Mouse (Mus musculus): ENCODE data around the gene Slc35f1. TPM values are rescaled to one million over a fixed set of nuclear protein-coding genes. Genes with fewer than 3 reads are reported as not detected.

Gene Slc35f1
- polyA plus RNA-seq, 1 experiment, result not detected

GRCm38 (mm10) chr10:52758589-52758988 lies 68.3 kb downstream of the Slc35f1 start:
- Histone ChIP-seq H3K36me3 (ENCODE audit: control insufficient read depth) (no peaks in the 10 kb centered on the region), H3K9me3 (ENCODE audit: control insufficient read depth, low read length) (no peaks in the 10 kb centered on the region), H3K4me1 (ENCODE audit: control insufficient read depth) (no peaks in the 10 kb centered on the region), H3K27me3 (ENCODE audit: control insufficient read depth) (no peaks in the 10 kb centered on the region), H3K4me3 (replicated peaks) (no peak overlapping the region)
- TF ChIP-seq GATA1 (IDR thresholded peaks at IDR 0.05; ENCODE audit: low read length) (no peak), TAL1 (IDR thresholded peaks at IDR 0.05; ENCODE audit: low read length) (no peak)

- Histone ChIP-seq H3K27me3 (ENCODE audit: control insufficient read depth) (no peaks in the 10 kb centered on the region), H3K36me3 (ENCODE audit: control insufficient read depth) (no peaks in the 10 kb centered on the region), H3K9me3 (ENCODE audit: control insufficient read depth, low read length) (no peaks in the 10 kb centered on the region), H3K4me1 (ENCODE audit: control insufficient read depth) (no peaks in the 10 kb centered on the region), H3K4me3 (replicated peaks) (no peak overlapping the region)
- TF ChIP-seq GATA1 (IDR thresholded peaks at IDR 0.05; ENCODE audit: low read length) (no peak), TAL1 (IDR thresholded peaks at IDR 0.05; ENCODE audit: low read length) (no peak)
Observed at GRCm38 (mm10) chr10:52760527-52760926, 70.2 kb downstream of the Slc35f1 start.

- Histone ChIP-seq H3K4me3 (replicated peaks) (no peak overlapping the region), H3K4me1 (ENCODE audit: control insufficient read depth) (no peaks in the 10 kb centered on the region), H3K27me3 (ENCODE audit: control insufficient read depth) (no peaks in the 10 kb centered on the region), H3K36me3 (ENCODE audit: control insufficient read depth) (no peaks in the 10 kb centered on the region), H3K9me3 (ENCODE audit: control insufficient read depth, low read length) (no peaks in the 10 kb centered on the region)
- no peak for TF ChIP-seq GATA1 (IDR thresholded peaks at IDR 0.05; ENCODE audit: low read length)
- TF ChIP-seq TAL1 (IDR thresholded peaks at IDR 0.05; ENCODE audit: low read length), result no peak
Observed at GRCm38 (mm10) chr10:52779926-52780485, 89.7 kb downstream of the Slc35f1 start.

- TF ChIP-seq GATA1 (IDR thresholded peaks at IDR 0.05; ENCODE audit: low read length) (no peak), TAL1 (IDR thresholded peaks at IDR 0.05; ENCODE audit: low read length) (no peak)
- Histone ChIP-seq H3K36me3 (ENCODE audit: control insufficient read depth) (no peaks in the 10 kb centered on the region), H3K4me3 (replicated peaks) (no peak overlapping the region), H3K9me3 (ENCODE audit: control insufficient read depth, low read length) (no peaks in the 10 kb centered on the region), H3K4me1 (ENCODE audit: control insufficient read depth) (no peaks in the 10 kb centered on the region), H3K27me3 (ENCODE audit: control insufficient read depth) (no peaks in the 10 kb centered on the region)
Observed at GRCm38 (mm10) chr10:52787075-52787474, 96.7 kb downstream of the Slc35f1 start.

GRCm38 (mm10) chr10:52791560-52791959 lies 101.2 kb downstream of the Slc35f1 start:
- TF ChIP-seq TAL1 (IDR thresholded peaks at IDR 0.05; ENCODE audit: low read length), result no peak
- TF ChIP-seq GATA1 (IDR thresholded peaks at IDR 0.05; ENCODE audit: low read length), result no peak
- Histone ChIP-seq H3K4me3 (replicated peaks) (no peak overlapping the region), H3K4me1 (ENCODE audit: control insufficient read depth) (no peaks in the 10 kb centered on the region), H3K9me3 (ENCODE audit: control insufficient read depth, low read length) (no peaks in the 10 kb centered on the region), H3K36me3 (ENCODE audit: control insufficient read depth) (no peaks in the 10 kb centered on the region), H3K27me3 (ENCODE audit: control insufficient read depth) (no peaks in the 10 kb centered on the region)

- H3K4me1 ChIP-seq (ENCODE audit: control insufficient read depth), result no peaks in the 10 kb centered on the region
- TF ChIP-seq GATA1 (IDR thresholded peaks at IDR 0.05; ENCODE audit: low read length) (no peak), TAL1 (IDR thresholded peaks at IDR 0.05; ENCODE audit: low read length) (no peak)
- no peaks in the 10 kb centered on the region for H3K36me3 ChIP-seq (ENCODE audit: control insufficient read depth)
- no peaks in the 10 kb centered on the region for H3K9me3 ChIP-seq (ENCODE audit: control insufficient read depth, low read length)
- no peak overlapping the region for H3K4me3 ChIP-seq (replicated peaks)
- H3K27me3 ChIP-seq (ENCODE audit: control insufficient read depth), result no peaks in the 10 kb centered on the region
Observed at GRCm38 (mm10) chr10:52797454-52797853, 107.1 kb downstream of the Slc35f1 start.

- Histone ChIP-seq H3K4me1 (ENCODE audit: control insufficient read depth) (no peaks in the 10 kb centered on the region), H3K4me3 (replicated peaks) (no peak overlapping the region), H3K27me3 (ENCODE audit: control insufficient read depth) (no peaks in the 10 kb centered on the region), H3K36me3 (ENCODE audit: control insufficient read depth) (no peaks in the 10 kb centered on the region), H3K9me3 (ENCODE audit: control insufficient read depth, low read length) (peaks cover 2% of the 10 kb centered on the region; the same call in 1 of the 2 replicates)
- no peak for TF ChIP-seq GATA1 (IDR thresholded peaks at IDR 0.05; ENCODE audit: low read length)
- no peak for TF ChIP-seq TAL1 (IDR thresholded peaks at IDR 0.05; ENCODE audit: low read length)
Observed at GRCm38 (mm10) chr10:52807808-52808207, 117.5 kb downstream of the Slc35f1 start.

- no peak overlapping the region for H3K4me3 ChIP-seq (replicated peaks)
- H3K27me3 ChIP-seq (ENCODE audit: control insufficient read depth), result no peaks in the 10 kb centered on the region
- H3K36me3 ChIP-seq (ENCODE audit: control insufficient read depth), result no peaks in the 10 kb centered on the region
- H3K4me1 ChIP-seq (ENCODE audit: control insufficient read depth), result no peaks in the 10 kb centered on the region
- TF ChIP-seq GATA1 (IDR thresholded peaks at IDR 0.05; ENCODE audit: low read length) (no peak), TAL1 (IDR thresholded peaks at IDR 0.05; ENCODE audit: low read length) (no peak)
- H3K9me3 ChIP-seq (ENCODE audit: control insufficient read depth, low read length), result no peaks in the 10 kb centered on the region
Observed at GRCm38 (mm10) chr10:52812861-52813260, 122.5 kb downstream of the Slc35f1 start.

- Histone ChIP-seq H3K4me1 (ENCODE audit: control insufficient read depth) (no peaks in the 10 kb centered on the region), H3K4me3 (replicated peaks) (no peak overlapping the region), H3K27me3 (ENCODE audit: control insufficient read depth) (no peaks in the 10 kb centered on the region), H3K36me3 (ENCODE audit: control insufficient read depth) (no peaks in the 10 kb centered on the region), H3K9me3 (ENCODE audit: control insufficient read depth, low read length) (no peaks in the 10 kb centered on the region)
- TF ChIP-seq GATA1 (IDR thresholded peaks at IDR 0.05; ENCODE audit: low read length), result no peak
- no peak for TF ChIP-seq TAL1 (IDR thresholded peaks at IDR 0.05; ENCODE audit: low read length)
Observed at GRCm38 (mm10) chr10:52814358-52814757, 124.0 kb downstream of the Slc35f1 start.

- no peak overlapping the region for H3K4me3 ChIP-seq (replicated peaks)
Observed at GRCm38 (mm10) chr10:52819661-52820060, 129.3 kb downstream of the Slc35f1 start.

More at GRCm38 (mm10) chr10:52819661-52820060, 129.3 kb downstream of the Slc35f1 start:
- TF ChIP-seq TAL1 (IDR thresholded peaks at IDR 0.05; ENCODE audit: low read length), result no peak
- no peak for TF ChIP-seq GATA1 (IDR thresholded peaks at IDR 0.05; ENCODE audit: low read length)
- no peaks in the 10 kb centered on the region for H3K27me3 ChIP-seq (ENCODE audit: control insufficient read depth)
- H3K36me3 ChIP-seq (ENCODE audit: control insufficient read depth), result no peaks in the 10 kb centered on the region
- no peaks in the 10 kb centered on the region for H3K4me1 ChIP-seq (ENCODE audit: control insufficient read depth)
- no peaks in the 10 kb centered on the region; the same call in 1 of the 2 replicates for H3K9me3 ChIP-seq (ENCODE audit: control insufficient read depth, low read length)

All from erythroblast, embryonic 14.5 days (primary cell).